In genomic region chr17:45594195-45594594, GRCm38 (mm10) we compare ENCODE assay signal across 9 mouse cellular contexts. TPM values are rescaled to one million over a fixed set of nuclear protein-coding genes. Genes with fewer than 3 reads are reported as not detected.
DNase-seq lines count a peak whose midpoint lies in the region; ATAC-seq and TF ChIP-seq lines count a peak whose summit lies in the region.
"Had no signal": no experiment of that assay in that cellular context is flagged by ENCODE, and none has a peak within 500 bp of the region (broad histone marks: within the 10 kb centered on the region; RNA-seq: fewer than 3 reads in every experiment).

No protein-coding gene starts in this region.

- peak overlapping the region; percentile 76 for H3K9ac ChIP-seq in embryonic facial prominence, embryonic 13.5 days
- peak overlapping the region; percentile 60; the same call in 1 of the 2 replicates for H3K9ac ChIP-seq in hindbrain, postnatal 0 days (replicated peaks; ENCODE audit: low read length)
- no peak overlapping the region; the same call in 1 of the 2 replicates for H3K9ac ChIP-seq in midbrain, embryonic 15.5 days

- peak overlapping the region; percentile 50; the same call in 1 of the 2 replicates for H3K4me3 ChIP-seq in left cerebral cortex, adult 2 months
- H3K4me3 ChIP-seq in embryonic facial prominence, embryonic 13.5 days: peak overlapping the region; percentile 59
- H3K4me3 ChIP-seq in hindbrain, postnatal 0 days (ENCODE audit: low read length): peak overlapping the region; percentile 52
- H3K4me3 ChIP-seq in midbrain, embryonic 15.5 days: peak overlapping the region; percentile 45

- peaks cover 10% of the 10 kb centered on the region for H3K36me3 ChIP-seq in embryonic facial prominence, embryonic 13.5 days
- no peaks in the 10 kb centered on the region for H3K36me3 ChIP-seq in hindbrain, postnatal 0 days (ENCODE audit: insufficient read depth, low read length)
- H3K36me3 ChIP-seq in midbrain, embryonic 15.5 days (replicated peaks): no peaks in the 10 kb centered on the region

- no peak for ATAC-seq in embryonic facial prominence, embryonic 13.5 days (ENCODE audit: insufficient number of reproducible peaks, insufficient read depth, low FRiP score, low TSS enrichment, low read depth)
- ATAC-seq in hindbrain, postnatal 0 days: no peak
- no peak for ATAC-seq in midbrain, embryonic 15.5 days (replicated peaks)
- ATAC-seq in activated CD4-positive, CD25-positive, alpha-beta regulatory T cell, adult 4 months: no peak

- no peak overlapping the region for H3K27ac ChIP-seq in left cerebral cortex, adult 2 months
- no peak overlapping the region for H3K27ac ChIP-seq in embryonic facial prominence, embryonic 13.5 days
- H3K27ac ChIP-seq in hindbrain, postnatal 0 days: no peak overlapping the region
- H3K27ac ChIP-seq in midbrain, embryonic 15.5 days: no peak overlapping the region

- H3K27me3 ChIP-seq in embryonic facial prominence, embryonic 13.5 days: peaks cover 18% of the 10 kb centered on the region
- H3K27me3 ChIP-seq in hindbrain, postnatal 0 days (ENCODE audit: insufficient read depth, low read length): no peaks in the 10 kb centered on the region
- peaks cover 12% of the 10 kb centered on the region for H3K27me3 ChIP-seq in midbrain, embryonic 15.5 days (replicated peaks)

- WGBS in embryonic facial prominence, embryonic 13.5 days: 35% methylated on average over 8 of the region's 8 CpGs
- WGBS in hindbrain, postnatal 0 days: 48% methylated on average over 8 of the region's 8 CpGs
- WGBS in midbrain, embryonic 15.5 days: 51% methylated on average over 8 of the region's 8 CpGs

- H3K9me3 ChIP-seq in embryonic facial prominence, embryonic 13.5 days: no peaks in the 10 kb centered on the region
- no peaks in the 10 kb centered on the region for H3K9me3 ChIP-seq in hindbrain, postnatal 0 days (ENCODE audit: low read length)
- H3K9me3 ChIP-seq in midbrain, embryonic 15.5 days: no peaks in the 10 kb centered on the region

- intact Hi-C loops in left cerebral cortex, adult 2 months (cut with DNase I): no loop called here

- peaks cover 59% of the 10 kb centered on the region for H3K4me1 ChIP-seq in embryonic facial prominence, embryonic 13.5 days
- H3K4me1 ChIP-seq in hindbrain, postnatal 0 days (ENCODE audit: insufficient read depth, low read length): peaks cover 32% of the 10 kb centered on the region
- H3K4me1 ChIP-seq in midbrain, embryonic 15.5 days: peaks cover 45% of the 10 kb centered on the region

- no peak for TF ChIP-seq CTCF in left cerebral cortex, adult 2 months (IDR thresholded peaks at IDR 0.05)
- TF ChIP-seq CTCF in hindbrain, postnatal 0 days (IDR thresholded peaks at IDR 0.05; ENCODE audit: low read depth): no peak

- peak overlapping the region; percentile 99 for H3K4me2 ChIP-seq in embryonic facial prominence, embryonic 13.5 days
- peak overlapping the region; percentile 97 for H3K4me2 ChIP-seq in hindbrain, postnatal 0 days (ENCODE audit: low read depth, low read length)
- peak overlapping the region; percentile 86 for H3K4me2 ChIP-seq in midbrain, embryonic 15.5 days

- no peak for DNase-seq in left cerebral cortex, adult 2 months (ENCODE audit: extremely low spot score in 1 of 2, low spot score in 2 of 2)
- no peak for DNase-seq in left cerebral cortex, adult 18-20 months (ENCODE audit: low spot score in 2 of 2)
- DNase-seq in hindbrain, postnatal 0 days (ENCODE audit: low spot score): no peak
- DNase-seq in gastrocnemius, adult 8-10 months (ENCODE audit: low spot score in 2 of 2): no peak
- DNase-seq in urinary bladder, postnatal 4 days (ENCODE audit: low spot score in 2 of 2): no peak

RNA-seq across cellular contexts. Expression of gene Slc29a1, which starts 5.2 kb away (rescaled TPM):
- total RNA-seq in left cerebral cortex, adult 2 months (2021): 10 to 100 TPM; 19.7 to 23.6 TPM
- total RNA-seq in left cerebral cortex, adult 18-20 months (2021): 10 to 100 TPM; 21.7 to 28.0 TPM
- polyA plus RNA-seq in embryonic facial prominence, embryonic 13.5 days (2015; fragmentation: Nextera tagmentation; extraction: Ambion mirVana): 69.8 and 77.4 TPM in 2 replicates
- 170 and 354 TPM in 2 replicates for total RNA-seq in hindbrain, postnatal 0 days (2014; rRNA removed)
- 60.6 and 77.6 TPM in 2 replicates for polyA plus RNA-seq in hindbrain, postnatal 0 days (2015; fragmentation: Nextera tagmentation; extraction: Ambion mirVana)
- polyA plus RNA-seq in midbrain, embryonic 15.5 days (2015; fragmentation: Nextera tagmentation; extraction: Ambion mirVana): 30.7 and 33.0 TPM in 2 replicates
- 10 to 100 TPM; 26.6 to 31.2 (median 27.2) TPM for total RNA-seq in gastrocnemius, adult 8-10 months (2022)
- polyA plus RNA-seq in activated CD4-positive, CD25-positive, alpha-beta regulatory T cell, adult 4 months (2017; shearing (Covaris generic)): 10 to 100 TPM; 82.3 to 85.3 TPM

RNA-seq across cellular contexts. Expression of gene Mymx, which starts 7.7 kb away (rescaled TPM):
- total RNA-seq in left cerebral cortex, adult 2 months (2021): not detected
- total RNA-seq in left cerebral cortex, adult 18-20 months (2021): not detected
- 3.8 and 5.5 TPM in 2 replicates for polyA plus RNA-seq in embryonic facial prominence, embryonic 13.5 days (2015; fragmentation: Nextera tagmentation; extraction: Ambion mirVana)
- total RNA-seq in hindbrain, postnatal 0 days (2014; rRNA removed): not detected in 2 replicates
- not detected in 2 replicates for polyA plus RNA-seq in hindbrain, postnatal 0 days (2015; fragmentation: Nextera tagmentation; extraction: Ambion mirVana)
- not detected in 2 replicates for polyA plus RNA-seq in midbrain, embryonic 15.5 days (2015; fragmentation: Nextera tagmentation; extraction: Ambion mirVana)
- not detected for total RNA-seq in gastrocnemius, adult 8-10 months (2022)
- polyA plus RNA-seq in activated CD4-positive, CD25-positive, alpha-beta regulatory T cell, adult 4 months (2017; shearing (Covaris generic)): not detected
- total RNA-seq: adrenal gland, adult 18-20 months had no signal

RNA-seq across cellular contexts. Expression of gene Hsp90ab1, which starts 21.1 kb away (rescaled TPM):
- 1,000 to 10,000 TPM; 1,492 to 1,507 TPM for total RNA-seq in left cerebral cortex, adult 2 months (2021)
- 1,000 to 10,000 TPM; 1,506 to 1,598 TPM for total RNA-seq in left cerebral cortex, adult 18-20 months (2021)
- polyA plus RNA-seq in embryonic facial prominence, embryonic 13.5 days (2015; fragmentation: Nextera tagmentation; extraction: Ambion mirVana): 1,480 and 1,606 TPM in 2 replicates
- total RNA-seq in hindbrain, postnatal 0 days (2014; rRNA removed): 982 and 1,365 TPM in 2 replicates
- 1,472 and 1,504 TPM in 2 replicates for polyA plus RNA-seq in hindbrain, postnatal 0 days (2015; fragmentation: Nextera tagmentation; extraction: Ambion mirVana)
- polyA plus RNA-seq in midbrain, embryonic 15.5 days (2015; fragmentation: Nextera tagmentation; extraction: Ambion mirVana): 1,488 and 1,537 TPM in 2 replicates
- 1,000 to 10,000 TPM; 1,140 to 1,362 (median 1,203) TPM for total RNA-seq in gastrocnemius, adult 8-10 months (2022)
- 100 to 1,000 TPM; 836 to 982 TPM for polyA plus RNA-seq in activated CD4-positive, CD25-positive, alpha-beta regulatory T cell, adult 4 months (2017; shearing (Covaris generic))

RNA-seq across cellular contexts. Expression of gene Slc35b2, which starts 30.5 kb away (rescaled TPM):
- total RNA-seq in left cerebral cortex, adult 2 months (2021): 10 to 100 TPM; 21.5 to 26.3 TPM
- total RNA-seq in left cerebral cortex, adult 18-20 months (2021): 10 to 100 TPM; 26.0 to 30.0 TPM
- 104 and 122 TPM in 2 replicates for polyA plus RNA-seq in embryonic facial prominence, embryonic 13.5 days (2015; fragmentation: Nextera tagmentation; extraction: Ambion mirVana)
- total RNA-seq in hindbrain, postnatal 0 days (2014; rRNA removed): 105 and 139 TPM in 2 replicates
- 90.3 and 94.0 TPM in 2 replicates for polyA plus RNA-seq in hindbrain, postnatal 0 days (2015; fragmentation: Nextera tagmentation; extraction: Ambion mirVana)
- polyA plus RNA-seq in midbrain, embryonic 15.5 days (2015; fragmentation: Nextera tagmentation; extraction: Ambion mirVana): 85.5 and 93.4 TPM in 2 replicates
- 10 to 100 TPM; 17.2 to 22.9 (median 19.8) TPM for total RNA-seq in gastrocnemius, adult 8-10 months (2022)
- polyA plus RNA-seq in activated CD4-positive, CD25-positive, alpha-beta regulatory T cell, adult 4 months (2017; shearing (Covaris generic)): 10 to 100 TPM; 27.7 to 33.8 TPM

RNA-seq across cellular contexts. Expression of gene Nfkbie, which starts 38.7 kb away (rescaled TPM):
- total RNA-seq in left cerebral cortex, adult 2 months (2021): 1 to 10 TPM; 2.3 to 2.4 TPM
- total RNA-seq in left cerebral cortex, adult 18-20 months (2021): 1 to 10 TPM; 1.8 to 2.8 TPM
- 4.7 TPM in 2 replicates for polyA plus RNA-seq in embryonic facial prominence, embryonic 13.5 days (2015; fragmentation: Nextera tagmentation; extraction: Ambion mirVana)
- total RNA-seq in hindbrain, postnatal 0 days (2014; rRNA removed): 7.7 and 9.2 TPM in 2 replicates
- 5.2 and 6.0 TPM in 2 replicates for polyA plus RNA-seq in hindbrain, postnatal 0 days (2015; fragmentation: Nextera tagmentation; extraction: Ambion mirVana)
- polyA plus RNA-seq in midbrain, embryonic 15.5 days (2015; fragmentation: Nextera tagmentation; extraction: Ambion mirVana): 3.5 and 5.3 TPM in 2 replicates
- total RNA-seq in gastrocnemius, adult 8-10 months (2022): under 1 TPM; 0.27 to 0.56 (median 0.34) TPM
- 10 to 100 TPM; 28.3 to 50.2 TPM for polyA plus RNA-seq in activated CD4-positive, CD25-positive, alpha-beta regulatory T cell, adult 4 months (2017; shearing (Covaris generic))
